Mouse (Mus musculus) erythroid progenitor cell, adult 5-6 weeks (primary cell): ENCODE data around the gene Hoxc12. TPM values are rescaled to one million over a fixed set of nuclear protein-coding genes. Genes with fewer than 3 reads are reported as not detected.

Source experiments
- ATAC-seq: replicated peaks from 2 replicates; pipeline ENCODE4 v1.8.0; 2016; ENCODE audit warnings: moderate number of reproducible peaks, mild to moderate bottlenecking, moderate TSS enrichment, inconsistent platforms; ENCODE audit not compliant: poor library complexity, low FRiP score, severe bottlenecking
- total RNA-seq, 2 experiments: library from RNA; stranded (forward) in 1 of 2; stranded (reverse) in 1 of 2; fragments of 150-400 nt in 1 of 2; fragments of 186-747, 209-891 nt in 1 of 2; gene quantifications; 2 replicates each; pipeline versions ENCODE4 v1.2.3 to v1.2.4; 2015 to 2017; ENCODE audit warnings: low replicate concordance in 2 of 2

Hoxc12 gene
- total RNA-seq (2015; ENCODE audit: low replicate concordance) (not detected in 2 replicates), total RNA-seq (2017; ENCODE audit: low replicate concordance) (not detected in 2 replicates)

DNA sequence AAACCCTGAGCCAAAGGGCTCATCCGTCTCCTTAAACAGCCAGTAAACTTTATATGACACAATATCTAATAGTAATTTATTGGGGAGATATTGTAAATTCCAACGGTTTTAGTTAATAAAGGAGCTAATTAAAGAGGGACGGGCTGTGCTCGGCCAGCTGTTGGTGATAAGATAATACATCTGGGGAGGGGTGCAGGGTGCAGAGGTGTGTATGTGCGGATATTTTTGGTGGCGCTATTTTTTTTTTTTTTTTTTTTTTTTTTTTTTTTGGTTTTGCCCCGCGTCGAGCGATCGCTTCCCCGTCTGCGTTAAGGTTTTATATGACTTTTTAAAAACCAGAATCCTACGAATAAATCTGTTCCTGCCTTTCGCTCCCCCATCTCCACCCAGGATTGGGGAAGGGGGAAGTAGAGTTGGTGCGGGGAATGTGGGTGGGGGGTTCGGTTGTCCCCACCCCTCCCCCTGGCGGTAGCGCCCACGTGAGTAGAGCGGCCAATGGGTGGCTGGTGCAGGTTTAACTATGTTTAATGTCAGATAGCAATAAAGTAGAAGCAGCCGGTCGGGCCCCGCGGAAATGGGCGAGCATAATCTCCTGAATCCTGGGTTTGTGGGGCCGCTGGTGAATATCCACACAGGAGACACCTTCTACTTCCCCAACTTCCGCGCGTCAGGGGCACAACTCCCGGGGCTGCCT lies at the start of gene Hoxc12:
Hoxc12 (plus strand) TSS at position 479 of the 694 bp plus-strand sequence.
- no peak for ATAC-seq

DNA sequence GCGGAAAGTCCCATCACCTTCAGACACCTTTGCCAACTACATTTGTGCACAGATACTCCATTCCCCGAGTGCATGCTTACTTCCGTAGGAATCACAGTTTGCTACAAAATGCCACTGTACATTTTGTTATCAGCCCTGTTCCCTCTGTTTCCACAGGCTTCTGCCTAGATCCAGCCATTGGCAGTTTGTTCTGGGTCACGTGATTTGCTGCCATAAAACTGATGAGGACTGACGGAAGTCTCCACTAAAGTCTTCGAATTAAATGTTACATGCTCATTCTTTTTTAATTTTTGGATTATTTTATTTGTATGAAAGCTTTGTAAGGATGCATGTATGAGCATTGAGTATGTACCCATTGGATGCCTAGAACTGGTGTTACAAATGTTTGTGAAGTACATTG lies 41.4 kb upstream of the Hoxc12 start:
- ATAC-seq: no peak

DNA sequence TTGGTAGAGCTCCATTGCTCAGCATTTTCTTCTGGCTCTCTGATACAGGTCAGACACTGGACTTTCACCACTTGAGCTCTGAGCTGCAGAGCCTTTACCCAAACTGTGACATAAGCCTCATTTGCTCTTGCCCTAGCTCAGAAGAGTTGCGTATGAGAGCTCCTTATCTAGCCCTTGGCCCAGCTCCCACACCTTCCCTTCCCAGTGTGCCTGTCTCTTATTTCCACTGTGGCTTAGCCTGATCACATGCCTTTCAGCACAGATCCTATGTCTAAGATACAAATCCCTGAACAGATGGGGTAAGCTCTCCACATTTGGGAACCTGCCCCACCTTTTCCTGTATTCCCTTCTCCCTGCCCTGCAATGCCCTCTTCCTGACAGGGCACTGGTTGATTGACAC lies 31.6 kb upstream of the Hoxc12 start:
- no peak for ATAC-seq

DNA sequence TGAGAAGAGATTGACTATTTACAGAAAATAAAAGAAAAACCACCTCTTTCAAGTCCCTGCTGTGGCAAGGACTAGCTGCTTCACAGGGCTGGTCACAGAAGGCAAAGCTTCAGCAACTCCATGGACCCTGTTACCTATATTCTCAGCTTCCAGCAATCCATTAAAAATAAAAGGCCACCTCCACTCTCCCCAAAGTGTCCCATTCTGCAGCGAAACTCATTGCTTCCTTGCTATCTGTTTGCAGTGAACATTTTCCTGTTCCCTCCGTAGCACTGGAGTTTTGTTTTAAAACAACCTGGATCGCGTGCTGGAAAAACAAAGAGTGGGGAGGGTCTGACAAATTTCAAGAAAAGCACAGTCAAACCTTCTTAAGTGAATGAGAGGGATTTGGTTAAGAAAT lies 27.0 kb upstream of the Hoxc12 start:
- ATAC-seq: no peak

DNA sequence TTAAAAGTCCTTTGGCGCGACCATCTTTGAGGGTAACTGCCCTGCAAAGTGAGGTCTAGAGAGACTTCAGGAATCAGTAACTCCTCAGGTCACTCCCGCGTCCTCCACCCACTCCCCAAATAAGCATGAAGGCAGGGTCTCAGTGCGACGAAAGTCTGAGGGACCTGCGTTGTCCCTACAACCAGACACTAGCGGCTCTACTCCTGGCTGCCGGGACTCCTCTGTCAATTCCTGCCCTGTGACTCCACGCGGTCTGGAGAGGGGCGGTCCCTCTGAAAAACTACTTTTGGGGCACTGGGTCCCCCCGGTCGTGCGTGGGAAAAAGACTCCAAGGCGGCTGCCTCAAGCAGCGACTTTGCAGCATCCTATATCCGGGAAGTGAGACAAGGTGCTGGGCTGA lies 26.5 kb upstream of the Hoxc12 start:
- ATAC-seq: no peak

DNA sequence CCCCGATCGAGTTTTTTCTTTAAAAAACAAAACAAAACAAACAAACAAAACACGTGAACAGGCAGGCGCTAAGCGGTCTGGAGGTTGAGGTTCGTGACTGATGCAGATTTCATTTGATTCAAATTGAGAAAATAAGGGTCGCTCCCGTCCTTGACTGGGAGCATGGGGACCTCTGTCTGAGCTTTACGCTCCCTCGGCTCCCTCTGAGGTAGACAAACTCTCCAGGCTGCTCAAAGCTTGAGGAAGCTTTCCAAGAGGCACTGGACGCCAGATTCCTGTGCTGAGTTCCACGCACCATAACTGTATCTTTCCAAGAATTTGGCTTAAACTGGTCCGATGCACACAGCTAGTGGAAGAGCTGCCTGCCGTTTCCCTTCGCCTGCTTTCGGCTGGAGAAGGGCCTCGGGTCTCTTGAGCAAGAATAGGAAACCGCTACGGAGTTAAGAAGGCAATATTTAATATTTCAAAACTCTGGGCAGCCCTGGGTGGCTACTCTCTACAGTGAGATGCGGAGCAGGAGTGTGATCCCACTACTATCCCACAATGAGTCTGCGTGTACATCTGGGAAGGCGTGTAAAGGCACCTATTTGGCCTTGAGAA lies 26.0 kb upstream of the Hoxc12 start:
- no peak for ATAC-seq

DNA sequence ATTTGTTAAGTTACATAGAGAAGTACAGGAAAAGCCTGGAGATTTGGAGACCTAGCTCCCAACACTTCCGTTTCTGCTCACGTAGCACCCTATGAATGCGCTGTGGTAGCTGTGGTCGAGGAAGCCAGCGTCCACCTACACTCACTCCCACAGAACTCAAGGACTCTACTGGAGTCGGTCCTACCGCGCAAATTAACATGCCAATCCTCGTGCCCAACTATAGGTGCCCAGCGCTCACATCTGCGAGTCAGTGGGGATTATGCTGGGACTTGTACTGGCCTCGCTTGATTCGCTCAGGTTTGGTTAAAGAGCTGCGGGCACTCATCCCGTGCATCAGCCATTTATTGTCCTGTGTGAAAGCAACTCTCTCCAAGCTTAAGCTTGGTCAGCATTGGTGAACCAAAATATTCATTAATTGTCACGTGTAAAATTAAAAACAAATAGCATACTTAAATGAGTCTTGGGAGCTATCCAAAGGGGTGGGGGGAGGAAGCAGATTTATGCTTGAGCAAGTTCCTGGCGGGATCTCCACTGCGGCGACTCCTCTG lies 23.4 kb upstream of the Hoxc12 start:
- no peak for ATAC-seq

DNA sequence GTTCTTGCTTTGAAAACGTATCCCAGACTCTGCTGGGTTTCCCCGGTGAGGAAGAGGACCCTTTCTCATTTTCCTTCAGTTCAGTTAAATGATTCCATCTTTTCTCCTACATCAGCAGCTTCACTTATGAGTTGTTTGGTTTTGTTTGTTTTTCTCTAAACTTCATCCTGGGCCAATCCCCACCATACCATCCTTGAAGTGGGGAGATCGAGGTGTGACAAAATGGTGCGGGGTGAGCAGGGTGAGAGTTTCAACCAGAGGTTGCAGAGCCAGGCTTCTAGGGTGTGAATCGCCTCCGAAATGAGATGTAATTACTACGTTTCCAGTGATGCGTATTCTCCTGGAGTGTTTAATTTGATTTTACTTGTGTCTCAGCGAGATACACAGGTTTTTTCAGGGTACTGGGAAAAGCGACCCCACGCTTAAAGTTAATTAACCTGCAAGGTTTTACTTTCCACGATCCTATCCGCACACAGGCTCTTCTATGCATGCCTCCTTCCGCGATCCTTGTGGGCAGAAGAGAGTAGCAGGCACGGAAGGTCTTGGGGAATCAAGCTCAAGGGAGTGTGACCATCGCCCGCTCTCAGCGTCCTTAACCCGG lies 18.5 kb upstream of the Hoxc12 start:
- no peak for ATAC-seq

DNA sequence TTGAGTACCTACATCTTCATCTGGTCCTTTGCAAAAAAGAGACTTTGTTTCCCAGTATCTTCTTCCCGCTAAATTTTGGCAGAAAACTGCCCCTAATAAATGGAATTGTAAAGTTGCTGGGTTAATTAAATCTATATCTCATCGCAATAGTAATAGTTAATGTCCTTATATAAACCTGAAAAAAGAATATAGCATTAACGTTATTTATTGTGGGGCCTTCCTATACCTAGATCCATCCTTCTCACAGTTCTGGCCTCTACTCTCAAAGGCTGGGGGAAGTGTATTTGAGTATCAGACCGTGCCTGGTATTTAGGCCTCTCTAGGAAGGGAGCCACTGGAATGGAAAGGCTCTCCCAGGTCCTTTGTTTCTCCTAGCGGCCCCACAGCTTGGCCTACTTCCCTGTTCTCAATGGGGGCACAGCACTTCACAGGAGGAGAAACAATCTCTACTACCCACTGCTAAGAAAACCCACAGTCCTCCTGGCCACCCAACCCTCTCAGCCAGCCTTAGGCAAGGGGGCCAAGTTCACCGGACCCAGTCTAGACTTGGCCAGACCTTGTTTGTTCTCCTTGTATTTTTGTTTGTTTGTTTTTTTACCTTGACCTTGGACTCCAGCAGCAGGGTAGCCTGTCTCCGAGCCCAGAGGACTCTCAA lies 17.8 kb upstream of the Hoxc12 start:
- no peak for ATAC-seq

DNA sequence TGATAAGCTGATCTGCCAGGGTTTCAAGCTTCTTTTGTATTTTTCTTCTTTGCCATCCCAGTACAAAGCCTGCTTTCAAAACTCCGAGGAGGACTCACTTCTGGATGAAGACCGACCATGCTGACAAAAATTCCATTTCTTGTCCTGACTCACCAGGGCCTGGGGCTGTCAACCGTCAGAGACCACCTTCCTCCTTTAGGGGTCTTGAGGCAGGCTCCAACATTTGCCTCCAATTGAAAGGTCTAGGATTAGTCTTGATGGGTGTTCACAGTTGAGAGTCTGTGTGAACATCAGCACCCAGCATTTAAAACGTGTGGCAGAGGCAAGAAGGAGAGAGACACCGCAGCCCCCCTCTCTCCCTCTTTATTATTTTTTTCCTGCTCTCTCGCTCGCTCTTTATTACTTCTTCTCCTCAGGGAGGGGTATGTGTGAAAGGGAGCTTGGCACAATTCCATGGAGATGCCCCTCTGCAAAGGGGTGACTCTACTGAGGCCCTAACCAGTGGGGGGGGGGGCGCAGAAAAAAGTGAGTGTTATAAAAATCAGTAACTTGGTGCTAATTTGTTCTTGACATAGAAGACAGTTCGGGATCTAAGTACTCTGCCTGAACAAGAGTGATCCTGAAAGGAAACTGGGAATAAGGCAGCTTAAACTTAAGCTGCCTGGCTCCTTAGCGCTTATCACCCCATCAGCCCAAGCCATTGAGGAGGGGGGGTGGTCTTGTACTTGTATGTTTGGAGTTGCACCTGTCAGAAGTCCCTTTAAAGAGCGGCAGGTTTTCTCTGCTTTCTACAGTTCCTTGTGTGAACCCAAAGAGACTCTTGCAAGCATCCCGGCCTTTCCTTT lies 17.0 kb upstream of the Hoxc12 start:
- no peak for ATAC-seq

DNA sequence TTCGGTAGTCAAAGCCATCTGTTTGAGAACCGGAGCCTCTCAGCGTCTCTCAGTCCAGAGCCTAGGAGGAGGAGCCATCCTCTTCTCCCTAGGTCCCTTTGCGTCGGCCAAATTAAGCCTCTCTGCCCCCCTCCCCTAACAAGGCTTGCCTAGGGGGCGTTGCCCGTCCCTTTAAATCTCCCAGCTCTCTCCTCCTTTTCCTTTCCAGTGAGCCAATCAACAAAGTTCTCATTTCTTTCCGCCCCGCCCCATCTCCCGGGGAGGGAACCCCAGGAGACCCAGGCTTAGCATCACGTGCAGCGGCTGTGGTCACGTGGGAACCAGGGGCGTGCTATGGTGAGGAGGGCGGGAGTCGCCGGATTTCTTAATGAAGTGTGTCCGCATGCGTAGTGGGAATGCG lies 15.9 kb upstream of the Hoxc12 start:
- ATAC-seq: no peak

DNA sequence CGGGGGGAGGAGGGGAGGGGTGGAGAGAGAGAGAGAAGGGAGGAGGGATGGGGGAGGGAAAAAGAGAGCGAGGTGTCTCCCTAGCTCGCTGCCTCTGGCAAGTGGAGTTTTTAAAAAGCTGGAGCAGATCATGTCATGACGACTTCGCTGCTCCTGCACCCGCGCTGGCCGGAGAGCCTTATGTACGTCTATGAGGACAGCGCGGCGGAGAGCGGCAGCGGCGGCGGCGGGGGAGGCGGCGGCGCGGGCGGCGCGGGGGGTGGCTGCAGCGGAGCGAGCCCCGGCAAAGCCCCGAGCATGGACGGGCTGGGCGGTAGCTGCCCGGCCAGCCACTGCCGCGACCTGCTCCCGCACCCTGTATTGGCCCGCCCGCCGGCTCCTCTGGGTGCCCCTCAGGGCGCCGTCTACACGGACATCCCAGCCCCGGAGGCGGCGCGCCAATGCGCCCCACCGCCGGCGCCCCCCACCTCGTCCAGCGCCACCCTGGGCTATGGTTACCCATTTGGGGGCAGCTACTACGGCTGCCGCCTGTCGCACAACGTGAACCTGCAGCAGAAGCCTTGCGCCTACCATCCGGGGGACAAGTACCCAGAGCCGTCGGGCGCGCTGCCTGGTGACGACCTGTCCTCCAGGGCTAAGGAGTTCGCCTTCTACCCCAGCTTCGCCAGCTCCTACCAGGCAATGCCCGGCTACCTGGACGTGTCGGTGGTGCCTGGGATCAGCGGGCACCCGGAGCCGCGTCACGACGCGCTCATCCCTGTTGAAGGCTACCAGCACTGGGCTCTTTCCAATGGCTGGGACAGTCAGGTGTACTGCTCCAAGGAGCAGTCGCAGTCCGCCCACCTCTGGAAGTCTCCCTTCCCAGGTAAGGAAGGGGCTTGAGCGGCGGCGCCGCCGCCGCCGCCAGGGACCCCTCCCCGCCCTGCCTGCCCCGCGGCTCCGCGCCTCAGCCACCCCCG lies 15.2 kb upstream of the Hoxc12 start, which contains the start of gene Hoxc13:
Hoxc13 (plus strand) TSS at position 51 of the 959 bp plus-strand sequence.
- ATAC-seq: no peak

DNA sequence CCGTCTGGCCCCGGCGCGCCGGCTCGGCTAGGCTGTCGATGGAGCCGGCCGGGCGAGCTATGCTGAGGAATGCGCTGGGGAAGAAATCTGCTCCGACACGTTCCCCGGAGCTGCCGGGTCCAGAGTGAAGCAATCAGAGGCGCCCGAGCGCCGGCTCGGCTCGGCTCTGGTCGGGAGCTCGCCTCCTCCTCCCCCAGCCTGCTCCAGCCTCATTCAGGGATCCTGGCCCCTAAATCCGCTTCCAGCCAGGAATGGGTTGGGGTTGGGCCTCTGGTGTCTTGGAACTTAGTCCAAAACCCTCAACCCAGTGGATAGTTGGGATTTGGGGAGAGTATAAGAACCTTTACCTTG lies 14.6 kb upstream of the Hoxc12 start:
- no peak for ATAC-seq

DNA sequence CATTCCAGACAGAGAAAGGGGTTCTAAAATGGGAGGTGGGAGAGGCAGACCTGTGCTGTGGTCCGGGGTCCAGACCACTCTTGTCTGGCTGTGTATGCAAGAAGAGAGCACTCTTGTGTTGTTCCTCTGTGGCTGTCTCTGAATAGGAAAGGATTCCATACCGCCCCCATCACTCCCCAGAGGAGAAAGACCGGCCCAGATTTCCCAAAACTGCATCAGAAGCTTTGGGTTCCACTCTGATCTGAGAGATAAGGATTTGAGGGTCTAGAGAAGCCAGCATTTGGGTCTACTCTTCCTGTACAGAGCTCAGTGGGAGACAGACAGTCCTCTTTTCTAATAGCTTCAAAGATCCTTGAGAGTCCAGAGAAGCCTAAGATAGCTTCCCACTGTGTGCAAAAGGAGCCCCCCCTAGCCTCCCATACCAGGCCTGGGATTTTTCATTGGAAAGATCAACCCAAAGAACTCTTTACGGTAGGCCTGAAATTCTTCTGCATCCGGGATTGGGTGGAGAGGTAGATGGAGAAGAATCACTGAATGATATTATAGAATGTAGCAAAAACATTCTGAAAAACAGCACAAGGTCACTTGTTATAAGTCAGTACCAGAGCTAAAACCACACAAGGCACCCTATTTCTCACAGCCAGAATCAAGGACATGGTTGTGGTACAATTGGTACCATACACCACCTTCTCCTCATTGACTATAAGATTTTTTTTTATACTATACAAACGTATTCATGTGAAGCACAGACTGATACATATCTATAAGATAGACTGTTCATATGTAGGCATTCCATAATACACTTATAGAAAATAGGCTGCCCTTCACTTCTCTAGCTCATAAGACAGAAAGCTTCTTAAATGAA lies 13.7 kb upstream of the Hoxc12 start:
- ATAC-seq: no peak

DNA sequence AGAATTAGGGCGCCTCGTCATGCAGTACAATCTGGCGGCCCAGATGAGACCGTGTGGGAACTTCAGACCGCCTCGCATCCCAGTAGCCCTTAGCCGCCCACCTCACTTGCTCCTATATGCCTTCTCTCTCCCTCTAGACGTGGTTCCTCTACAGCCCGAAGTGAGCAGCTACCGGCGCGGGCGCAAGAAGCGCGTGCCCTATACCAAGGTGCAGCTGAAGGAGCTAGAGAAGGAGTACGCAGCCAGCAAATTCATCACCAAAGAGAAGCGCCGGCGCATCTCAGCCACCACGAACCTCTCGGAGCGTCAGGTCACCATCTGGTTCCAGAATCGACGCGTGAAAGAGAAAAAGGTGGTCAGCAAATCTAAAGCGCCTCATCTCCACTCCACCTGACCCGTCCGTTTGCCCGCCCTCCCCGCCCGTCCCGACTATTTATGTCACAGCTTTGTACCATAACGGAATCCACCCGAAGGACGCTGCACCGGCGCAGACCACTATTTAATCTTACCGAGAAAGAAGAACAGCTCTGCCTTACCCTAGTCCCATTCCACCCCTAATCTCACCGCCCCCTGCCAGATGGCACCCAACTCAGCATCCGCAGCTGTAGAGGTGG lies 9.4 kb upstream of the Hoxc12 start:
- no peak for ATAC-seq

DNA sequence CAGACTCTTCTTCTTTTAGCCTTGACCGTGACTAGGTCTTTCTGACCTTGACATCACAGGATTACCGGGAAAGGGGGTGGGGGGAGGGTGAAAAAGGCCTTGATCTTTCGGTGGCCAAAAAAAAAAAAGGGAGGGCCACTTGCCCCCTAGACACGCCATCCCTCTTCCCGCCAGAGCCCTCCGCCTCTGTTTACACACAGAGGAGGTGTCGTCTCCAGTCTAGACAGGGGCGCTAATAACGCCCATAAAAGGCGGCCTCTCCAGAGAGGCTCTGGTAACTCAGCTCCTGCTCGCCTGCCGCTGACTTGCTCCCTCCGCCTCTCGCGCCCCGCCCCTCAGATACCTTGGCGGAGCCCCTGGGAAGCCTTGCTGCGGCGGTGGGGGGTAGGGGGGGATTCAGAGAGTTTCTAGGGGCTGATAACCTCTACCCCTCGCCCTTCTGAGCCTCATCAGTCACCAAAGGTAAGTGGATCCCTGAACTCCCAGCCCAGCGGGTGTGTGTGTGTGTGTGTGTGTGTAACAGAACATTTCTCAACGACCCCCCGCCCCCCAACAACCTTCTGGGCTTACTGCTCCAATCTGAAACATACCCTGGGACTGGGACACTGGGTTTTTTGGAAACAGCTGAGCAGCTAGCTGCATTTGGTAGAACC lies 4.7 kb upstream of the Hoxc12 start:
- ATAC-seq: no peak

DNA sequence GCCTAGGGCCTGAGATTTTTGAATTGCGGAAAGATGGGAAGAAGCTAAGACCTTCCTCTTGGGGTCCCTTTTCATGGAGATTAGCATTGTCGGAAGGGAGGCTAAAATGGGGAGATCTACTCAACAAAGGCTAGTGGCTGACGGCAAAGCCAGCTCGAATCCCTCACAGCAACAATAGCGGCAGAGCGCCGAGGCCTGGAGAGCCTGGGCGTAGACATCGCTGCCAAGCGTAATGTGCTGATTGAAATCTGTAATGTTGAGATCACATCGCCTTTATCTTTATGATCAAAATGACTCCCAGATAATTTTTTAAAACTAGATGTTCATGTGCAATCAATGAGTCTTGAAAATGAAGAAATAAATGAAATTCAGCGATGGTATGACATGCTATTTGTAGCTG lies 2.1 kb upstream of the Hoxc12 start:
- no peak for ATAC-seq
